Mouse (Mus musculus) heart, adult 2 months (tissue): Measurements from ENCODE around the gene Sirt6.

Source experiments
- CTCF ChIP-seq: fragments of 200-600 bp; IDR thresholded peaks from 2 replicates; pipeline ENCODE4 v1.8.1; 2022; ENCODE audit warnings: antibody characterized with exemption, mild to moderate bottlenecking, moderate library complexity
- EP300 ChIP-seq: fragments of 200-500 bp; IDR thresholded peaks from 2 replicates; pipeline ENCODE4 v1.6.1; 2011; ENCODE audit warnings: low read depth, low read length, control low read depth; ENCODE audit not compliant: insufficient read depth
- POLR2A ChIP-seq: fragments of 200-500 bp; IDR thresholded peaks from 2 replicates; pipeline ENCODE4 v1.6.1; 2011; ENCODE audit warnings: mild to moderate bottlenecking, low read depth, low read length, control low read depth; ENCODE audit not compliant: insufficient read depth

DNA sequence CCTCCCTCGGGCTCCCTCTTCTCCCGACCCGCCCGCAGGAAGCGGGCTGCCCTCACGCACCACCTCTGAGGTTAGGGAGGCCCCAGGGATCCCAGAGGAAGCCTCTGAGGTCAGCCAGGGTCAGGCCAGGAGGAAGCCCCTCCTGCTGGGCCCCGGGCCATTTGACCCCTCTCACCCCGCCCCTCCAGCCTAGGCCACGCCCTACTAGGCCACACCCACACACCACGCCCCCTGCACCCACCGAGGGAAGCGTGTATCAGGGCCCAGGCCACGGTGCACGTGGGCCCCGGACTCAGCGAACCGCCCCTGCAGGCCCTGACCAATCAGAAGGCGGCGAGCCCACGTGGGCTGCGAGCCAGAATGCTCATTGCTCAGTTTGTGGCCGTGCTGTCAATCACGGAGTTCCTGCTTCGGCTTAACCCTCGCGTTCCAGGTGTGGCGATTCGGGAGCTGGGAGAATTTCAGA is 26.8 kb downstream of the Sirt6 start, which contains the start of gene Tle6:
- no peak for TF ChIP-seq CTCF
- TF ChIP-seq EP300: no peak
- 0 out of 2 replicates have a peak, but pooled peaks have one; percentile 24 for TF ChIP-seq POLR2A
